Mouse (Mus musculus) gastrocnemius, adult 8-10 months (tissue): ENCODE measurements around the gene Tmem50b. TPM values are rescaled to one million over a fixed set of nuclear protein-coding genes. Genes with fewer than 3 reads are reported as not detected.
"Not testable (repeated sequence)": the region's sequence is repeated elsewhere in the genome, so short reads cannot be mapped to it uniquely, and the experiment has no call there.

ENCODE experiments used
- DNase-seq, 2 experiments: peaks; one replicate each; pipeline ENCODE4 v3.0.0; 2022; ENCODE audit warnings: low spot score in 2 of 2
- total RNA-seq, 4 experiments: library from RNA; stranded (reverse); gene quantifications; 2 replicates each; pipeline ENCODE4 v1.2.4; 2022

Gene Tmem50b
- total RNA-seq: 10 to 100 TPM; 12.0 to 14.8 (median 13.2) TPM

DNA sequence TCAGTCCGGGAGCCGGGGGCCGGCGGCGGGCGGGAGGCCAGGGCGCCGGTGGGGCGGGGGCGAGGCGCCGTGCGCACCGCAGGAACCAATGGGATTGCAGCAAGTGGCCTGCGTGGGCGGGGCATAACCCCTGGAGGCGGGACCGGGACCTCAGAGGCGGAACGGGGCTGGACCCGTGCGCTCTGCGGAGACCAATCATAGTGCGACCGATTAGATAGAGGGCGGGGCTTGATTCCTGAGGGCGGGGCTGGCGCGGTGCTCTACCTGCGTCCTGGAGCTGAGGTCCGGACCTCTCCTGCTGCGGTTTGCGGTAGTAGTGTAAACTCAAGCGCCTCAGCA is at the start of gene Tmem50b:
Tmem50b (minus strand) TSS at position 129 of the 339 bp plus-strand sequence.
- DNase-seq: peak; percentile 98 to 99

GRCm38 (mm10) chr16:91646681-91647419 is 49.2 kb upstream of the Tmem50b start, which contains the start of gene Gart:
Gene Gart (minus strand): TSS chr16:91646952.
- peak; percentile 90 to 92 for DNase-seq

DNA sequence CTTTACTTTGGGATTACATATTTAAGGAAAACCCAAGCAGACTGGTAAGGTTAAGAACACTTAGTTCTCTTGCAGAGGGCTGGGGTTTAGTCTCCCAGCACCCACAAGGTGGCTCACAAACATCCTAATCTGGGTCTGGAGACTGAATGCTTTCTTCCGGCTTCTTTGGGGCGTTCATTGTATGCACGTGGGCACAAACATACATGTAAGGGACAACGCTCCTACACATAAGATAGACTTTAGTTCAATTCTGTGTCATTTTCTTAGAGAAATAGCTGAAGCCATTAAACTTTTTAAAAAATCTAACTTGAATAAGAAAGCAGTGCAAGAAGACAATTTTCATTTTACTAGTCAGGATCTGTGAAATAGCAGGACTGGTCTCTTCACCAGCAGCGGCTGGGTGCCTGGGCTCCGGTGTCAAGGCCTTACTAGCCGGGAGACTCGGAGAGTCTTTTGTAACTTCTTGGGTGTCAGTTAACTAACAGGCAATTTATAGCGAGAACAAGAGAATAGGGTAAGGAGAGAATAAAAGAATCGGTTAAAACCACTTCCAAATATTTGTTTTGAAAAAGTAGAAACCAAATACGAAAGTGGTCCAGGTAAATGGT is 48.5 kb upstream of the Tmem50b start:
- DNase-seq: no peak

DNA sequence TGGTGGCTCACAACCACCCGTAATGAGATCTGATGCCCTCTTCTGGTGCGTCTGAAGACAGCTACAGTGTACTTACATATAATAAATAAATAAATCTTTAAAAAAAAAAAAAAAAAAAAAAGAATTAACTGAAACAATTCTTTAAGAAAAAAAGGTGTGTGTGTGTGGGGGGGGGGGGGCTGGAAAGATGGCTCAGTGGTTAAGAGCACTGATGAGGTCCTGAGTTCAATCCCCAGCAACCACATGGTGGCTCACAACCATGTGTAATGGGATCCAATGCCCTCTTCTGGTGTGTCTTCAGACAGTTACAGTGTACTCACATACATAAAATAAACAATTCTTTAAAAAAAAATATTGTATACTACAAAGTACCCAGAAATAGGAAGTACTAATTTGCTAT is 47.8 kb upstream of the Tmem50b start:
- not testable (repeated sequence) for DNase-seq

DNA sequence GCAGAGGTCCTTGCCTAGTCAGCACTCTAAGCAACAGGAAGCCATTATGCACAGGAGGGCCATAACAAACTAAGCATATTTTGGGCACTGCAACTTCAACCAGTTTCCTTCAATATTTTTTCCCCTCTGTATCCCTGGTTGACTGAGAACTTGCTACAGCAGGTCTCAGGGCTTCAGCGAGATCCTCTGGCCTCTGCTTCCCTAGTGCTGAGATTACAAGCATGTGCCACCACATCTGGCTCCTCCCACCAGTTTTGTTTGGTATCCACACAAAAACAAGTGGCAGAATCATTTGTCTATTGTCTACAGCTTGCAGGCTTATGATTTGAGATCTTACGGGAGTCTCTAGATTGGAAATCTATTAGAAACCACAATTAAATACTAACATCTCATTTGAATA is 47.3 kb upstream of the Tmem50b start:
- no peak for DNase-seq

GRCm38 (mm10) chr16:91640171-91640570 is 42.6 kb upstream of the Tmem50b start:
- no peak for DNase-seq

DNA sequence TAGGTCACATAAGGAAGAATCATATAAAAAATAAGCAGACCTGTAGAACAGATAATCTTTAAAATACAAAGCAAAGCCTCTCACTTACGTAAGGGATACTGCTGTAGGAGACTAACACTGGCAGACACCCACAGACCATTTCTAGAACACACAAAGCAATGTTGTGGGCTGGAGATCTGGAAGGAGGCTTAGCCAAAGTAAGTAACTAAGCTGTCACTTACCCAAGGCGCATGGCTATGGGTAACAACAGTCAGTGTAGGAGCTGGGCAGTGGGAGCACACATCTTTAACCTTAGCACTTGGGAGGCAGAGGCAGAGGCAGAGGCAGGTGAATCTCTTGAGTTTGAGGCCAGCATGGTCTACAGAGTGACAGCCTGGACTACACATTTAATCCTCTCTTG is 42.0 kb upstream of the Tmem50b start:
- no peak for DNase-seq

DNA sequence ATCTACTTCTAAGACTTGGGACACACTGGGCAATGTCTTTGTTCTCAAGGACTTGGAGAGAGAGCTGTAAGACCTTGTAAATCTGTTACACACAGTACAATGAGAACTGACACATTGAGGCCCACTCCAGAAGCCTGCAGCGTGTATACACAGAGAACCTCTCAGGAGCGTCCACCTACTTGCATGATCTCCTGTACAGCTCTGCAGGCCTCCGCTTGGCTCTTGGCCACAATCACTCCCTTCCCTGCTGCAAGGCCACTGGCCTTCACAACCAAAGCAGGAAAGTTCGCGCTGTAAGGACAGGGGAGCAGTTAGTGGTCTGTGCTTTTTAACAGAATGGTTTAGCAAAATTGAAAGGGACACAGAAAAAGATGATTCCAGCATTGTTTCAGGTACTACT is 41.6 kb upstream of the Tmem50b start:
- DNase-seq: no peak

DNA sequence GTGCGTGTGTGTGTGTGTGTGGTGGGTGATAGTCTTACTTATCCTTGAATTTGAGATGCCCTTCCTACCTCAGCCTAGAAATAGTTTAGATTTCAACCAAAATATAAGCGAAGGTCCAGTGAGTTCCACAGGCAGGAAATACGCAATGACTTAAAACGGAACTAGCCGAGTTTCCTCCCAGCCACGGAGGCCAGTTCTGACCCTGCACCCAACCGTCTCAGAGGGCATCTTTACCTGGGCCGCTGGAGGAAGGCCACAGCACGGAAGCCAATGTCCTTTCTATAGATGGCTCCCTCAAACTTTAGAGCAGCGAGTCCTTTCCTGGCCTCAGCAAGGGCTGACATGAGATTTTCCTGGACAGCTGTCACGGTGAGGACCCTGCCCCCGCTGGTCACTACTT is 36.0 kb upstream of the Tmem50b start:
- DNase-seq: no peak

DNA sequence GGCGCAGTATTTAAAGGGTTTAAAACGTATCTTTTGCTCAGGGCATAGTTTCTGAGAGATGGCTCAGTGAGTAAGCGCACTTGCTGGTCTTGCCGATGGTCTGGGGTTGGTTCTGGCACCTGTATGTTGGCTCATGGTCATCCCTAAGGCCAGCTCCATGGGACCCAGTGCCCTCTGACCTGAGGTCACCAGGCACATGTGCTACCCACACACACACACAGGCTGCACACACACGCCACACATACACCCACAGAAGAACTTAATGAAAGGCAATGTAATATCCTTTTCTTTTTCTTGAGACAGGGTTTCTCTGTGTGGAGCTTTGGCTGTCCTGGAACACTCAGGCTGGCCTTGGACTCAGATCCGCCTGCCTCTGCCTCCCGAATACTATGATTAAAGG is 35.3 kb upstream of the Tmem50b start:
- no peak for DNase-seq

DNA sequence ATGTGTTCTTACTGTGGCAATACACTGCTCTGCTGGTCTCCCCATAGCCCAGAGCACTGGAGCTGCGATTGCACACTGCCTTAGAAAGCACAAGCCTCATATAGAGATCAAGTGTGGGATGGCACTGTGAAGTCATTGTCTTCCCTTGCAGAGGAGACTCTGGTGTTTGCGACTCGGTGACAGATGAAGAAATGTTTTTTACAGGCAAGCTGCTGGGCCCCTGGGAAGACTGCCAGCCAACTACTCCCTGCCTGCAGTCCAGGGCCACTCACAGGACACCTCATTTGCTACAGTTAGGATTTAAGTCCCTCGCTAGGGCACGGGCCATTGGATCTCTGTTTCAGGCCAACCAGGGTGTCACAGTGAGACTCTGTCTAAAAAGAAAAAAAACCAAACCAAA is 34.8 kb upstream of the Tmem50b start:
- DNase-seq: no peak

DNA sequence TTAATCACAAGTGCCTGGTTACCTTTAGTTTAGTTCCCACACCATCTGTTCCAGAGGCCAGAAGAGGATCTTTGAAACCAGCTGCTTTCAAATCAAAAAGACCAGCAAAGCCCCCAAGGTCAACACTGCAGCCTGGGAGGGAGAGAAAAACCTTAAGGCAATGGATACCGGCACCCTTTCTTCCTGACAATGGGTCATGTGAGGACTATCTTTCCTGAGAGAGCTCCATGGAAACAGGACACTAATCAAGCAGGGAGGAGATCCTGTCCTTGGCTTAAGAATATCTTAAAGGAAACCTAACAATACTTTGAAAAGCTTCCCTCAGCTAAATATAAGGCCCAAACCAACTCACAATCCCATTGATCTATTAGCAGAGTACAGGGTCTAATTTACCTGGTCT is 33.0 kb upstream of the Tmem50b start:
- DNase-seq: no peak

GRCm38 (mm10) chr16:91629749-91630148 is 32.1 kb upstream of the Tmem50b start:
- no peak for DNase-seq

DNA sequence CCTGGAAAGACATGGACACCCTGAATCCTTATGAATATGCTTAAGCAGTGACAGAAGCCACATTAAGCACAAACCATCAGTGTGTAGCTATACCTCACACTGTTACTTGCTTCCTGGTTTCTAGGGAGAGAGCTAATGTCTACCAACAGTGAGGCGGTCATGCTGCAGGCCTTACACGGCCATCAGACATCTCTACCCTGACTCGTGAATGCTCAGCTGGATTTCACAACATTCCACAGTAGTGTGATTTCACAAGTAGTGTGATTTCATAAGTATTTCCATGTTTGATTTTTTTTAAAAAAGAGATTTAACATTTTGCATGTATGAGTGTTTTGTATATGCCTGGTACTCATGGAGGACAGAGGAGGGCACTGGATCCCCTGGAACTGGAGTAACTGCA is 31.1 kb upstream of the Tmem50b start:
- no peak for DNase-seq

DNA sequence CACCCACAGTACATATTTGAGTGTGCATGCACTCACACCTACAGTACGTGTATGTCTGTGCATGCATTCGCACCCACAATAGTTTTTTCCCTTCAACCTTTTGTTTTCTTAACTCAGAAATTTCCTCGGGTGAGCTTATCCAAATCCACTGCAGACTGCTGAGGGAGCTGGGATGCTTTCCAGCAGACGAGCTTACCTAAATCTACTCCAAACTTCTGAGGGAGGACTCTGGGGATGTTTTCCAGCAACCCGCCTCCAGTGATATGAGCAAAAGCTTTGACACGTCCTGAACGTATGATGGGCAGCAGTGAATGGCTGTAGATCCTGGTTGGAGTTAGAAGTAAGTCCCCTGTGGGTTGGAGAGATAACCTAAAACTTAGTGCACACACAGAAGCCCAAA is 30.2 kb upstream of the Tmem50b start:
- DNase-seq: no peak

GRCm38 (mm10) chr16:91623074-91623473 is 25.5 kb upstream of the Tmem50b start:
- DNase-seq: no peak

DNA sequence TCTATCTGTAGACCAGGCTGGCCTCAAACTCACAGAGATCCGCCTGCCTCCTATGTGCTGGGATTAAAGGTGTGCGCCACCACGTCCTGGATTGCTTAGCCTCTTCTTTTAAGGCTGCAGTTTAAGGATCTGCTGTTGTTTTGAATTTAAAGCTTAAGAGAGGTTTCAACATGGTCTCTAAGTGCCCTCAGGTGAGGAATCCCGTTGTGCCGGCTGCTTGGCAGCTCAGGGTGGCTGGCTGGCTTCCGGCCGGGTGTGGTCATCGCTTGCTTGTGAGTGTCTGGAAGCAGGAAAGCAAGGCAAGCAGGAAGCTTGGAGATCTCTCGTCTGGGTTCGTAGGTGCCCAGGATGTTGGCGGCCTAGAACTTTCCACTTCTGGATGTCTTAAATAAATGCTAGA is 23.4 kb upstream of the Tmem50b start:
- no peak for DNase-seq

- DNase-seq: no peak
These were observed 22.6 kb upstream of the Tmem50b start for GRCm38 (mm10) chr16:91620185-91620584.

GRCm38 (mm10) chr16:91618511-91619501 is 21.2 kb upstream of the Tmem50b start, which contains the start of gene Dnajc28:
Gene Dnajc28 (minus strand): TSS chr16:91619026.
- DNase-seq: peak; percentile 46 to 66

DNA sequence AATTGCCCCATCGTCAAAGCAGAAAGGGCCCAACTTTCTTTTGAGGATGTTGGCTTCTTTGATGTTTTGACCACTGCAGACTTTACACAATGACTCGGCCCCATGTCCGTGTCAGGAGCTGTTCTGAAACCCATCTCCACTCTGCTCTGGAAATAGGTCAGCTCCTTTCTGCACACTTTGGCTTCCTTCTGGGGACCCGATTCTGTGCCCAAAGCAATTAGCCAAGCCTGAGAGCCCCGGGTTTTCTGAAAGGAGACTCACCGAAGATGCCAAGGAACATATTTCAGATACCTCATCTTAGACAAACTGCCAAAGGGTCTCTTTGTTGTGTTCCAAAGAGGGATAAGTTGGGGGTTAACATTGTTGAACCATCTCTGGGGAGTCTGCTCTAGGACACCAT is 17.0 kb upstream of the Tmem50b start:
- no peak for DNase-seq

DNA sequence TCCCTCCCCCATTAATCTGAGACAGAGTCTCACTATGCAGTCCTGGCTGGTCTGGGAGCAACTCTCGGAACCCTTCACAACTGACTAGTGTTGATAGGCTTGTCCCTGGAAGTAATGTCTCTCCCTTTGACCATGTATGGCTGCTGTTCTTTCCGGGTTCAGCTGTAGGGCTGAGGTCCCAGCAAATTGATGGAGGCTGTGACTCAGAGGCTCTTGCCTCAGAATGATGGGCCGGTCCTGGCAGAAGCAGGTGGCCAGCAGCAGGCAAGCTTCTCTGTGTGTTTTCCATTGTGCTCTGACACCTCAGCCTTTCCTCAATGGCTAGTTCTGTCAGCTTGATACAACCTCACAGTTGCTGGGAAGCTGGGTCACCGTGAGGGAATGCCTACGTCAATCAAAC is 14.9 kb upstream of the Tmem50b start:
- no peak for DNase-seq

DNA sequence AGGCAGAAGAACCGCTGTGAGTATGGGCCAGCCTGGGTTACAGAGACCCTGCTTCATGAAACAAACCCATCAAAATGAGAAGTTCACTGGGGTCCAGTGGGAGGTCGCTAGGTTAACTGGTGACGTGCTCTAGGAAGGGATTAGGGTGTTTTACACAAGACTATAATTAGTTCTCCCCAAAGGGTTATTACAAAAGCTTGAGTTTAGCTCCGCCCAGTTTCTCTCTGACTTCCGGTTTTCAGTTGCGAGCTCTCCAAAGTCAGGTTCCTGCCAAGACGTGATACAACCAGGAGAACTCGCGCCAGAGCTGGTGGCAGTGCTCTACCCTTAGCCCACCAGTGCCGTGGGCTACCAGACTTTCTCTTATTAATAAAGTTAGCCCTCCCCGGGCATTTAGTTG is 13.6 kb upstream of the Tmem50b start:
- DNase-seq: no peak
